Comparison of ENCODE assay signal across 9 mouse cellular contexts in genomic region chr11:5995989-5996388, GRCm38 (mm10). TPM values are rescaled to one million over a fixed set of nuclear protein-coding genes. Genes with fewer than 3 reads are reported as not detected.
A peak's percentile ranks its signal among the peaks of the same experiment; 100 is the strongest.
DNase-seq lines count a peak whose midpoint lies in the region; ATAC-seq and TF ChIP-seq lines count a peak whose summit lies in the region.
"Had no signal": no experiment of that assay in that cellular context is flagged by ENCODE, and none has a peak within 500 bp of the region (broad histone marks: within the 10 kb centered on the region; RNA-seq: fewer than 3 reads in every experiment).

No protein-coding gene starts in this region.

- no peak for TF ChIP-seq POLR2A in lung, adult 2 months (IDR thresholded peaks at IDR 0.05; ENCODE audit: borderline replicate concordance, extremely low read depth, low read depth, low read length)

- no peak overlapping the region for H3K27ac ChIP-seq in embryonic facial prominence, embryonic 11.5 days (replicated peaks; ENCODE audit: low read depth, low read length)
- no peak overlapping the region for H3K27ac ChIP-seq in heart, postnatal 0 days (ENCODE audit: low read depth)
- H3K27ac ChIP-seq: embryonic facial prominence, embryonic 15.5 days had no signal

- no peaks in the 10 kb centered on the region for H3K27me3 ChIP-seq in embryonic facial prominence, embryonic 11.5 days (ENCODE audit: control insufficient read depth, insufficient read depth, low read length)
- no peaks in the 10 kb centered on the region for H3K27me3 ChIP-seq in heart, postnatal 0 days (ENCODE audit: control insufficient read depth, insufficient read depth, low read length)
- H3K27me3 ChIP-seq: embryonic facial prominence, embryonic 15.5 days had no signal

- peak; percentile 98 for TF ChIP-seq CTCF in heart, postnatal 0 days (IDR thresholded peaks at IDR 0.05; ENCODE audit: low read depth)
- peak; percentile 89 for TF ChIP-seq CTCF in lung, adult 2 months (IDR thresholded peaks at IDR 0.05; ENCODE audit: insufficient read depth, low read length)

- H3K36me3 ChIP-seq in embryonic facial prominence, embryonic 11.5 days (replicated peaks; ENCODE audit: control insufficient read depth, insufficient read depth, low read depth, low read length): no peaks in the 10 kb centered on the region
- H3K36me3 ChIP-seq in heart, postnatal 0 days (replicated peaks; ENCODE audit: control insufficient read depth, insufficient read depth, low read length): no peaks in the 10 kb centered on the region
- H3K36me3 ChIP-seq: embryonic facial prominence, embryonic 15.5 days had no signal

- no peak overlapping the region for H3K4me2 ChIP-seq in embryonic facial prominence, embryonic 11.5 days (ENCODE audit: low read depth, low read length)
- H3K4me2 ChIP-seq in heart, postnatal 0 days (ENCODE audit: low read depth, low read length): no peak overlapping the region
- H3K4me2 ChIP-seq: embryonic facial prominence, embryonic 15.5 days had no signal

- H3K9ac ChIP-seq in embryonic facial prominence, embryonic 11.5 days (replicated peaks; ENCODE audit: low read length): no peak overlapping the region
- no peak overlapping the region for H3K9ac ChIP-seq in heart, postnatal 0 days (replicated peaks; ENCODE audit: low read depth, low read length)
- H3K9ac ChIP-seq: embryonic facial prominence, embryonic 15.5 days had no signal

- no peak overlapping the region for H3K4me3 ChIP-seq in embryonic facial prominence, embryonic 11.5 days (ENCODE audit: low read depth, low read length)
- H3K4me3 ChIP-seq in heart, postnatal 0 days (ENCODE audit: low read depth, low read length): no peak overlapping the region
- no peak overlapping the region for H3K4me3 ChIP-seq in lung, adult 2 months (replicated peaks; ENCODE audit: extremely low read depth, low read depth, low read length)
- H3K4me3 ChIP-seq: embryonic facial prominence, embryonic 15.5 days had no signal

- H3K9me3 ChIP-seq in embryonic facial prominence, embryonic 11.5 days (replicated peaks; ENCODE audit: control insufficient read depth, low read length): no peaks in the 10 kb centered on the region
- no peaks in the 10 kb centered on the region for H3K9me3 ChIP-seq in heart, postnatal 0 days (replicated peaks; ENCODE audit: control insufficient read depth, low read length)
- H3K9me3 ChIP-seq: embryonic facial prominence, embryonic 15.5 days had no signal

- no peak for TF ChIP-seq EP300 in heart, postnatal 0 days (IDR thresholded peaks at IDR 0.05; ENCODE audit: low read depth)

- peak; percentile 89 to 90 for DNase-seq in B cell, adult 2 months
- peak; percentile 92 for DNase-seq in adrenal gland, postnatal 10 days
- DNase-seq in embryonic facial prominence, embryonic 11.5 days (ENCODE audit: low spot score): peak; percentile 89
- peak; percentile 80 for DNase-seq in heart, postnatal 0 days (ENCODE audit: low spot score)
- peak; percentile 86 to 95 for DNase-seq in kidney, postnatal 36 days
- peak; percentile 86 for DNase-seq in lung, adult 2 months
- DNase-seq in ovary, postnatal 10 days (ENCODE audit: low spot score): peak; percentile 77
- DNase-seq in thymus, postnatal 10 days (ENCODE audit: low spot score in 2 of 2): peak; percentile 65 to 86

- H3K4me1 ChIP-seq in embryonic facial prominence, embryonic 11.5 days (ENCODE audit: control insufficient read depth, insufficient read depth, low read length): peaks cover 5% of the 10 kb centered on the region
- H3K4me1 ChIP-seq in heart, postnatal 0 days (ENCODE audit: control insufficient read depth, insufficient read depth): peaks cover 15% of the 10 kb centered on the region
- peaks cover 15% of the 10 kb centered on the region for H3K4me1 ChIP-seq in lung, adult 2 months (ENCODE audit: control insufficient read depth, insufficient read depth, low read length)

- peak; percentile 45; the same call in 1 of the 2 replicates for ATAC-seq in embryonic facial prominence, embryonic 11.5 days (replicated peaks; ENCODE audit: insufficient number of reproducible peaks, low FRiP score, low TSS enrichment, low read depth)
- peak; percentile 44 for ATAC-seq in heart, postnatal 0 days (ENCODE audit: insufficient read depth, low read depth)

- WGBS in embryonic facial prominence, embryonic 11.5 days: 20% methylated on average over 8 of the region's 8 CpGs
- 12% methylated on average over 8 of the region's 8 CpGs for WGBS in heart, postnatal 0 days
- WGBS in lung, adult 2 months: 16% methylated on average over 8 of the region's 8 CpGs

RNA-seq across cellular contexts. Expression of gene Ykt6, which starts 40.5 kb away (rescaled TPM):
- total RNA-seq in adrenal gland, postnatal 10 days (2021): 10 to 100 TPM; 71.5 to 79.3 TPM
- 30.1 and 31.4 TPM in 2 replicates for polyA plus RNA-seq in embryonic facial prominence, embryonic 11.5 days (2014; fragmentation: Nextera tagmentation; extraction: Ambion mirVana)
- 55.8 and 83.9 TPM in 2 replicates for total RNA-seq in heart, postnatal 0 days (2014; rRNA removed; ENCODE audit: low replicate concordance)
- polyA plus RNA-seq in heart, postnatal 0 days (2015; fragmentation: Nextera tagmentation; extraction: Ambion mirVana): 35.2 and 37.4 TPM in 2 replicates
- 42.8 and 70.1 TPM in 2 replicates for polyA plus RNA-seq in lung, adult 2 months (2012; rRNA removed)

RNA-seq across cellular contexts. Expression of gene Gck, which starts 46.1 kb away (rescaled TPM):
- 1 to 10 TPM; 2.9 to 3.0 TPM for total RNA-seq in adrenal gland, postnatal 10 days (2021)
- polyA plus RNA-seq in embryonic facial prominence, embryonic 11.5 days (2014; fragmentation: Nextera tagmentation; extraction: Ambion mirVana): 2.2 and 2.6 TPM in 2 replicates
- not detected in 2 replicates for total RNA-seq in heart, postnatal 0 days (2014; rRNA removed; ENCODE audit: low replicate concordance)
- 0.71 and 0.78 TPM in 2 replicates for polyA plus RNA-seq in heart, postnatal 0 days (2015; fragmentation: Nextera tagmentation; extraction: Ambion mirVana)
- 0.98 and 1.3 TPM in 2 replicates for polyA plus RNA-seq in lung, adult 2 months (2012; rRNA removed)
